Mouse (Mus musculus) embryonic facial prominence, embryonic 11.5 days (tissue): ENCODE data around the gene Olfr16. TPM values are rescaled to one million over a fixed set of nuclear protein-coding genes. Genes with fewer than 3 reads are reported as not detected.

Experiments
- ATAC-seq: fragments of 200-750 bp; cut with Nextera tagmentation; replicated peaks from 2 replicates; pipeline ENCODE4 v1.8.0; 2017; ENCODE audit warnings: low read depth; ENCODE audit not compliant: insufficient number of reproducible peaks, low FRiP score, low TSS enrichment
- DNase-seq: peaks from one replicate; pipeline ENCODE4 v3.0.0-alpha.2; 2015; ENCODE audit warnings: low spot score
- H3K27ac ChIP-seq: fragments of 300-500 bp; sonication (generic); replicated peaks from 2 replicates; pipeline ENCODE4 v1.5.1; 2014; ENCODE audit warnings: mild to moderate bottlenecking, low read depth, low read length, control low read depth
- H3K27me3 ChIP-seq: fragments of 300-500 bp; sonication (generic); 2 replicates; pipeline ENCODE4 v1.6.1; 2014; ENCODE audit warnings: mild to moderate bottlenecking, low read length, moderate library complexity, mixed read lengths; ENCODE audit not compliant: control insufficient read depth, insufficient read depth
- H3K36me3 ChIP-seq: fragments of 300-500 bp; sonication (generic); replicated peaks from 2 replicates; pipeline ENCODE4 v1.6.1; 2014; ENCODE audit warnings: low read depth, mild to moderate bottlenecking, low read length, moderate library complexity, mixed read lengths; ENCODE audit not compliant: control insufficient read depth, insufficient read depth
- H3K4me1 ChIP-seq: fragments of 300-500 bp; sonication (generic); 2 replicates; pipeline ENCODE4 v1.6.1; 2014; ENCODE audit warnings: low read length, mixed read lengths; ENCODE audit not compliant: control insufficient read depth, insufficient read depth
- H3K4me2 ChIP-seq: fragments of 300-500 bp; sonication (generic); 2 replicates; pipeline ENCODE4 v1.6.1; 2014; ENCODE audit warnings: low read depth, mild to moderate bottlenecking, control low read depth, low read length, moderate library complexity
- H3K4me3 ChIP-seq: fragments of 300-500 bp; sonication (generic); 2 replicates; pipeline ENCODE4 v1.5.1; 2014; ENCODE audit warnings: low read depth, low read length, control low read depth
- H3K9ac ChIP-seq: fragments of 300-500 bp; sonication (generic); replicated peaks from 2 replicates; pipeline ENCODE4 v1.6.1; 2014; ENCODE audit warnings: mild to moderate bottlenecking, control low read depth, low read length
- H3K9me3 ChIP-seq: fragments of 300-500 bp; sonication (generic); replicated peaks from 2 replicates; pipeline ENCODE4 v1.6.1; 2016; ENCODE audit warnings: mild to moderate bottlenecking, low read length, inconsistent platforms, mixed read lengths; ENCODE audit not compliant: control insufficient read depth
- WGBS: fragments of 180-500 bp; shearing (Covaris S2); extraction: QIAGEN DNeasy Blood & Tissue Kit; methylation state at CpG from one replicate; pipeline ENCODE4 v1.1.7; 2014; 5-methylcytosine and 5-hydroxymethylcytosine counted together
- polyA plus RNA-seq: library from polyadenylated mRNA; unstranded; fragments of >200 nt; fragmentation: Nextera tagmentation; extraction: Ambion mirVana; gene quantifications from 2 replicates; pipeline ENCODE4 v1.2.1, GENCODE M21; 2014

The Olfr16 gene
- polyA plus RNA-seq, 1 experiment from 2014 or later: not detected

- DNase-seq: no peak
- 78% methylated on average over 12 of the region's 12 CpGs for WGBS
- no peak overlapping the region for H3K4me2 ChIP-seq
- no peak for ATAC-seq
- H3K27ac ChIP-seq: no peak overlapping the region
- no peaks in the 10 kb centered on the region for H3K9me3 ChIP-seq
- no peaks in the 10 kb centered on the region for H3K36me3 ChIP-seq
- H3K4me1 ChIP-seq: no peaks in the 10 kb centered on the region
- no peak overlapping the region for H3K9ac ChIP-seq
- H3K27me3 ChIP-seq: no peaks in the 10 kb centered on the region
- H3K4me3 ChIP-seq: no peak overlapping the region
These were observed 39.8 kb downstream of the Olfr16 start for GRCm38 (mm10) chr1:172989794-172990634.

- WGBS: 80% methylated on average over 3 of the region's 3 CpGs
- no peak overlapping the region for H3K27ac ChIP-seq
- H3K9me3 ChIP-seq: no peaks in the 10 kb centered on the region
- no peak overlapping the region for H3K9ac ChIP-seq
- H3K4me2 ChIP-seq: no peak overlapping the region
- no peaks in the 10 kb centered on the region for H3K27me3 ChIP-seq
- H3K36me3 ChIP-seq: no peaks in the 10 kb centered on the region
- DNase-seq (no peak), ATAC-seq (no peak)
- H3K4me1 ChIP-seq: no peaks in the 10 kb centered on the region
- H3K4me3 ChIP-seq: no peak overlapping the region
These were observed 40.4 kb downstream of the Olfr16 start for GRCm38 (mm10) chr1:172990635-172991009.

Other genes with a start within 250 kb of the Olfr16 start
- not detected in 2 replicates for gene Apcs, start 55.4 kb upstream of the Olfr16 start, polyA plus RNA-seq
- gene Olfr1408, start 187.0 kb downstream of the Olfr16 start, polyA plus RNA-seq: not detected in 2 replicates
- not detected in 2 replicates for gene Olfr1406, start 240.2 kb downstream of the Olfr16 start, polyA plus RNA-seq
- gene Olfr218, start 247.4 kb downstream of the Olfr16 start, polyA plus RNA-seq: not detected in 2 replicates